Mouse (Mus musculus) spleen, adult 2 months (tissue): ENCODE results near the gene Serhl. TPM values are rescaled to one million over a fixed set of nuclear protein-coding genes. Genes with fewer than 3 reads are reported as not detected.

Experiments
- DNase-seq, 2 experiments: peaks; one replicate each; pipeline versions ENCODE4 v3.0.0 to v3.0.0-alpha.2; 2012 to 2021; ENCODE audit warnings: low spot score in 2 of 2, low read depth in 1 of 2
- H3K27ac ChIP-seq: fragments of 200-500 bp; 2 replicates; pipeline ENCODE4 v1.5.1; 2012; ENCODE audit warnings: low read length, inconsistent platforms; ENCODE audit not compliant: insufficient read depth
- H3K27me3 ChIP-seq: fragments of 200-500 bp; 2 replicates; pipeline ENCODE4 v1.6.1; 2012; ENCODE audit warnings: mild to moderate bottlenecking, moderate library complexity, low read length, inconsistent platforms; ENCODE audit not compliant: control insufficient read depth, insufficient read depth
- H3K36me3 ChIP-seq: fragments of 200-500 bp; 2 replicates; pipeline ENCODE4 v1.6.1; 2012; ENCODE audit warnings: mild to moderate bottlenecking, low read length, inconsistent platforms; ENCODE audit not compliant: control insufficient read depth, insufficient read depth
- H3K4me1 ChIP-seq: fragments of 200-500 bp; 2 replicates; pipeline ENCODE4 v1.6.1; 2011; ENCODE audit warnings: inconsistent platforms; ENCODE audit not compliant: control insufficient read depth, insufficient read depth, insufficient read length
- H3K4me3 ChIP-seq: fragments of 200-500 bp; 2 replicates; pipeline ENCODE4 v1.5.1; 2011; ENCODE audit warnings: mild to moderate bottlenecking, inconsistent platforms; ENCODE audit not compliant: insufficient read depth, insufficient read length; ENCODE audit errors: extremely low read depth
- CTCF ChIP-seq: fragments of 200-500 bp; IDR thresholded peaks from 2 replicates; pipeline ENCODE4 v1.5.1; 2011; ENCODE audit warnings: mild to moderate bottlenecking, inconsistent platforms; ENCODE audit not compliant: insufficient read depth, insufficient read length, insufficient replicate concordance; ENCODE audit errors: extremely low read depth
- POLR2A ChIP-seq: fragments of 200-500 bp; IDR thresholded peaks from 2 replicates; pipeline ENCODE4 v1.6.1; 2011; ENCODE audit warnings: low read depth, low read length, inconsistent platforms
- whole genome bisulfite sequencing: fragments of 180-500 bp; shearing (Covaris S2); methylation state at CpG from one replicate; pipeline ENCODE4 v1.1.7; 2018; 5-methylcytosine and 5-hydroxymethylcytosine counted together
- polyA plus RNA-seq: library from polyadenylated mRNA; depleted of rRNA; stranded (reverse); fragments of >200 nt; gene quantifications from 2 replicates; pipeline ENCODE4 v1.2.3, GENCODE M21; 2012

The Serhl gene
- polyA plus RNA-seq, 1 experiment = 31.4 TPM

- Histone ChIP-seq H3K4me3 (no peak overlapping the region), H3K36me3 (no peaks in the 10 kb centered on the region), H3K27ac (no peak overlapping the region), H3K4me1 (no peaks in the 10 kb centered on the region), H3K27me3 (no peaks in the 10 kb centered on the region)
- DNase-seq = no peak
- no peak for TF ChIP-seq CTCF
- TF ChIP-seq POLR2A = no peak
- 54% methylated on average over 4 of the region's 4 CpGs for WGBS
Measured at GRCm38 (mm10) chr15:83065543-83065942, 23.8 kb upstream of the Serhl start.

DNA sequence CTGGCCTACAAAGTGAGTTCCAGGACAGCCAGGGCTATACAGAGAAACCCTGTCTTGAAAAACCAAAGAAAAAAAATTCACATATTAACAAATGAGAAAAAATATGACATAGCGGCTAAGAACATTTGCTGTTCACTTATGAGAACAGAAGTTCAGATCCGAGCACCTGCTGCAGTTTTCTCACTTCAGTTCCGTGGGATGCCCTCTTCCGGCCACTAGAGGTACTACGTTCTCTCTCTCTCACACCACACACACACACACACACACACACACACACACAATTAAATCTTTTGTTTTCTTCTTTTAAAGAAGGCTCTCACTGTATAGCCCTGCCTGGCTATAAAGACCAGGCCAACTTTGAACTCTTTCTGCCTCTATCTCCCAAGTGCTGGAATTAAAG, 21.0 kb upstream of the Serhl start:
- no peaks in the 10 kb centered on the region for H3K36me3 ChIP-seq
- 94% methylated on average over 5 of the region's 5 CpGs for WGBS
- H3K4me3 ChIP-seq = no peak overlapping the region
- H3K27me3 ChIP-seq = no peaks in the 10 kb centered on the region
- no peaks in the 10 kb centered on the region for H3K4me1 ChIP-seq
- TF ChIP-seq CTCF (no peak), POLR2A (no peak)
- no peak for DNase-seq
- H3K27ac ChIP-seq = no peak overlapping the region

DNA sequence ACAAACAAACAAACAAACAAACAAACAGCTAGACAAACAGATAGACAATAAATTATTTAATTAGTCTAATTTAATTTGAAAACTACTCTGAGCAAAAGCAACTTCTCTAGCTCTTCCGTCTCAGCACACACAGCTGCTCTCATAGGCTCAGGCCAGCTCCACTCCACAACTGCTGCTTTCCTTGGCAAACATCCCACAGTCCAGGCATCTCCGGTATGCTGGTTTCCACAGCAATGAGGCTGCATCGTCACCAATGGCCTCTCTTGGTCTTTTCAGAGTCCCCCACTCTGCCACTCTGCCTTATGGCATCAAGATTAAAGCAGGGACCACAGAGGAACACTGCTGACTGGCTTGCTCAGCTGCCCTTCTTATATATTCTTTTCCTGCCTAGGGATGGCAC, 18.4 kb upstream of the Serhl start:
- Histone ChIP-seq H3K4me3 (no peak overlapping the region), H3K27me3 (no peaks in the 10 kb centered on the region), H3K36me3 (no peaks in the 10 kb centered on the region), H3K4me1 (no peaks in the 10 kb centered on the region), H3K27ac (no peak overlapping the region)
- 90% methylated on average over 3 of the region's 3 CpGs for WGBS
- DNase-seq = no peak
- TF ChIP-seq CTCF = no peak
- no peak for TF ChIP-seq POLR2A

DNA sequence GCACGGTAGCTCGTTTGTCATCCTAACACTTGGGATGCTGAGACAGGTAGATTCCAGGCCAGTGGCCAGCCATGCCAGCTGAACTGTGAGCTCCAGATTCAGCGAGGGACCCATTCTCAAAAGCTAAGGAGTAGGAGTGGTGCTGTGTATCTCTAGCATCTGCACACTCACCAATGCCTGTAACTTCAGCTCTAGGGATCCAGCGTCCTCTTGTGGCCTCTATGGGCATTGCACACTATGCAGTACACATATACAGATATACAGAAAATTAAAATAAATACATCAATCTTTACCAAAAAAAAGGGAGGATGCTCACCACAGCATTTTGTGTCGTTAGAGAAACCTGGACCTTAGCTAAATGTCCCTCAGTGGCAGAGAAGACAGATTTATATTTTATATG, 17.6 kb upstream of the Serhl start:
- Histone ChIP-seq H3K4me1 (no peaks in the 10 kb centered on the region), H3K4me3 (no peak overlapping the region), H3K27me3 (no peaks in the 10 kb centered on the region), H3K36me3 (no peaks in the 10 kb centered on the region), H3K27ac (no peak overlapping the region)
- TF ChIP-seq CTCF (no peak), POLR2A (no peak)
- 91% methylated on average over 5 of the region's 5 CpGs for WGBS
- no peak for DNase-seq

DNA sequence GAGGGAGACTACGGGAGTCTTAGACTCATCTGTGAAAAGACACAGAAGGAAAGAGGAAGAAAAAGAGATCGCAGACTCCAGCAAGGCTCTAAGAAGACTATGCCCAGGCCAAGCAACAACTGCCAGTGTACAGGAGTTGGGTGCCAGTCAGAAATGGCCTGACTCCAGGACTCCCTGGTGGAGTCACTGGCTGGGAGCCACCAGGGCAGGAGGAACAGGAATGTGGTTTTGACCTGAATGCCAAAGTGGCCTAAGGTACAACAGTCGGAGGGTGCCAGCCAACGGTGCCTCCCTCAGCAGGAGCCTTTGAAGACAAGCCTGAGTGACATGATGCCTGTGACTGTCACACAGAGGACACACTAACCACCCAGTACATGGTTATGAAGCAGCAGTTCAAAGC, 15.1 kb upstream of the Serhl start:
- H3K4me3 ChIP-seq = no peak overlapping the region
- 76% methylated on average over 4 of the region's 4 CpGs for WGBS
- H3K27ac ChIP-seq = no peak overlapping the region
- H3K4me1 ChIP-seq = peaks cover 3% of the 10 kb centered on the region; the same call in 1 of the 2 replicates
- no peak for DNase-seq
- H3K27me3 ChIP-seq = no peaks in the 10 kb centered on the region
- TF ChIP-seq CTCF (no peak), POLR2A (no peak)
- no peaks in the 10 kb centered on the region for H3K36me3 ChIP-seq

GRCm38 (mm10) chr15:83075607-83076525, 13.4 kb upstream of the Serhl start:
- Histone ChIP-seq H3K27ac (no peak overlapping the region), H3K4me3 (peak overlapping the region; percentile 24; the same call in 1 of the 2 replicates), H3K4me1 (peaks cover 3% of the 10 kb centered on the region; the same call in 1 of the 2 replicates), H3K27me3 (no peaks in the 10 kb centered on the region), H3K36me3 (no peaks in the 10 kb centered on the region)
- WGBS = 4% methylated on average over 27 of the region's 27 CpGs
- TF ChIP-seq POLR2A = no peak
- no peak for TF ChIP-seq CTCF
- DNase-seq = peak; percentile 13 to 23

DNA sequence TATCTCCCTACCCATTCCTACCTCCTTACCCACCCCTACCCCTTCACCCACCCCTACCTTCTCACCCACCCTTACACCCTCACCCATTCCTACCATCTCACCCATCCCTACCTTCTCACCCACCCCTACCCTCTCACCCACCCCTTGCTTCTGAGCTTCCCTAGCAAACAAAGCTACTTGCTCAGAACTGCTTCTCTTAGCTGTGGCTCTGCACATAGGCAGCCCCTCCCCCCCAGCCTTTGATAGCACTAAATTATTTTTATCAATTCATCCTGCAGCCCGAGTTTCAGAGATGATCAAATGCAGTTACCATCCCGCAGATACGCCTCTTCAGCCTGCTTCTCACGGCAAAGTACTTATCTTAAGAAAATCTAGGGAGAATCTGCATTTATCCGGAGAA, 5.8 kb upstream of the Serhl start:
- Histone ChIP-seq H3K36me3 (no peaks in the 10 kb centered on the region), H3K4me1 (peaks cover 3% of the 10 kb centered on the region; the same call in 1 of the 2 replicates), H3K4me3 (no peak overlapping the region), H3K27ac (no peak overlapping the region), H3K27me3 (no peaks in the 10 kb centered on the region)
- DNase-seq = no peak
- TF ChIP-seq POLR2A (no peak), CTCF (no peak)
- 82% methylated on average over 5 of the region's 5 CpGs for WGBS
